Mouse (Mus musculus): Measurements from ENCODE around the gene Papss1. TPM values are rescaled to one million over a fixed set of nuclear protein-coding genes. Genes with fewer than 3 reads are reported as not detected.

Gene Papss1
- polyA plus RNA-seq, 1 experiment from 2014 or later: 41.9 TPM

- H3K4me2 ChIP-seq (ENCODE audit: low read length): no peak overlapping the region
- no peak overlapping the region for H3K27ac ChIP-seq (replicated peaks in 1 of 2; ENCODE audit: control insufficient read depth in 1 of 2, insufficient read depth in 1 of 2, low read depth in 2 of 2, low read length in 2 of 2)
- no peak overlapping the region for H3K9ac ChIP-seq (ENCODE audit: low read length)
- H3K9me3 ChIP-seq (ENCODE audit: control insufficient read depth, low read length): no peaks in the 10 kb centered on the region
- no peaks in the 10 kb centered on the region for H3K4me1 ChIP-seq (ENCODE audit: control insufficient read depth in 2 of 2, insufficient read depth in 2 of 2, low read length in 2 of 2)
- 98% methylated on average over 4 of the region's 4 CpGs for WGBS
- no peak for ATAC-seq (ENCODE audit: insufficient number of reproducible peaks, insufficient read depth, low FRiP score, low read depth)
- peaks cover 31% of the 10 kb centered on the region for H3K36me3 ChIP-seq (ENCODE audit: control insufficient read depth, insufficient read depth, low read length)
- H3K4me3 ChIP-seq (ENCODE audit: control insufficient read depth in 1 of 2, insufficient read depth in 1 of 2, low read depth in 1 of 2, low read length in 2 of 2): no peak overlapping the region
- H3K27me3 ChIP-seq (ENCODE audit: control insufficient read depth, insufficient read depth, low read length): no peaks in the 10 kb centered on the region
Observed at GRCm38 (mm10) chr3:131627476-131627875, 62.9 kb downstream of the Papss1 start.

- Histone ChIP-seq H3K9me3 (ENCODE audit: control insufficient read depth, low read length) (no peaks in the 10 kb centered on the region), H3K27ac (replicated peaks in 1 of 2; ENCODE audit: control insufficient read depth in 1 of 2, insufficient read depth in 1 of 2, low read depth in 2 of 2, low read length in 2 of 2) (no peak overlapping the region), H3K4me1 (ENCODE audit: control insufficient read depth in 2 of 2, insufficient read depth in 2 of 2, low read length in 2 of 2) (no peaks in the 10 kb centered on the region), H3K4me2 (ENCODE audit: low read length) (no peak overlapping the region), H3K27me3 (ENCODE audit: control insufficient read depth, insufficient read depth, low read length) (no peaks in the 10 kb centered on the region), H3K36me3 (ENCODE audit: control insufficient read depth, insufficient read depth, low read length) (peaks cover 37% of the 10 kb centered on the region), H3K4me3 (ENCODE audit: control insufficient read depth in 1 of 2, insufficient read depth in 1 of 2, low read depth in 1 of 2, low read length in 2 of 2) (no peak overlapping the region), H3K9ac (ENCODE audit: low read length) (no peak overlapping the region)
- 81% methylated on average over 5 of the region's 5 CpGs for WGBS
- no peak for ATAC-seq (ENCODE audit: insufficient number of reproducible peaks, insufficient read depth, low FRiP score, low read depth)
Observed at GRCm38 (mm10) chr3:131628265-131628664, 63.7 kb downstream of the Papss1 start.

DNA sequence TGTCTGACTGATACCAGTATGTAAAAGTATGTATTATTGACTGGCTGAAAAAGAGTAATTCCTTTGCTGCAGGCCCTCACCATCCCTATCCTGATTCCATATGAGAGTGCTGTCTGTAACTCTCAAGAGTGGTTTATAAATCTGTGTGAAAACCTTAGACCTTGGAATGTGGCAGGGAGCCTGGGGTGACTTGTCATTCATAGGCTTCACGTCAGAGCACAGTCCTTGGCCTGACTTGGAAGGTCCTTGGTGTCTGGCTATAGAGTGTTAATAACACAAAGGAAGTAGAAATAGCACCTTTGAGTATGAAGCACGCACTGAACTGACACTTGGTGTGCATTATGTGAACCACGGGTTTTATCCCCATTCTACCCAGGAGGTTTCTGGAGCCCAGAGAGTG is 64.4 kb downstream of the Papss1 start:
- no peaks in the 10 kb centered on the region for H3K4me1 ChIP-seq (ENCODE audit: control insufficient read depth in 2 of 2, insufficient read depth in 2 of 2, low read length in 2 of 2)
- 85% methylated on average over 3 of the region's 3 CpGs for WGBS
- peaks cover 40% of the 10 kb centered on the region for H3K36me3 ChIP-seq (ENCODE audit: control insufficient read depth, insufficient read depth, low read length)
- H3K27me3 ChIP-seq (ENCODE audit: control insufficient read depth, insufficient read depth, low read length): no peaks in the 10 kb centered on the region
- no peak overlapping the region for H3K4me2 ChIP-seq (ENCODE audit: low read length)
- H3K9ac ChIP-seq (ENCODE audit: low read length): no peak overlapping the region
- H3K4me3 ChIP-seq (ENCODE audit: control insufficient read depth in 1 of 2, insufficient read depth in 1 of 2, low read depth in 1 of 2, low read length in 2 of 2): no peak overlapping the region
- no peaks in the 10 kb centered on the region for H3K9me3 ChIP-seq (ENCODE audit: control insufficient read depth, low read length)
- ATAC-seq (ENCODE audit: insufficient number of reproducible peaks, insufficient read depth, low FRiP score, low read depth): no peak
- H3K27ac ChIP-seq (replicated peaks in 1 of 2; ENCODE audit: control insufficient read depth in 1 of 2, insufficient read depth in 1 of 2, low read depth in 2 of 2, low read length in 2 of 2): no peak overlapping the region

DNA sequence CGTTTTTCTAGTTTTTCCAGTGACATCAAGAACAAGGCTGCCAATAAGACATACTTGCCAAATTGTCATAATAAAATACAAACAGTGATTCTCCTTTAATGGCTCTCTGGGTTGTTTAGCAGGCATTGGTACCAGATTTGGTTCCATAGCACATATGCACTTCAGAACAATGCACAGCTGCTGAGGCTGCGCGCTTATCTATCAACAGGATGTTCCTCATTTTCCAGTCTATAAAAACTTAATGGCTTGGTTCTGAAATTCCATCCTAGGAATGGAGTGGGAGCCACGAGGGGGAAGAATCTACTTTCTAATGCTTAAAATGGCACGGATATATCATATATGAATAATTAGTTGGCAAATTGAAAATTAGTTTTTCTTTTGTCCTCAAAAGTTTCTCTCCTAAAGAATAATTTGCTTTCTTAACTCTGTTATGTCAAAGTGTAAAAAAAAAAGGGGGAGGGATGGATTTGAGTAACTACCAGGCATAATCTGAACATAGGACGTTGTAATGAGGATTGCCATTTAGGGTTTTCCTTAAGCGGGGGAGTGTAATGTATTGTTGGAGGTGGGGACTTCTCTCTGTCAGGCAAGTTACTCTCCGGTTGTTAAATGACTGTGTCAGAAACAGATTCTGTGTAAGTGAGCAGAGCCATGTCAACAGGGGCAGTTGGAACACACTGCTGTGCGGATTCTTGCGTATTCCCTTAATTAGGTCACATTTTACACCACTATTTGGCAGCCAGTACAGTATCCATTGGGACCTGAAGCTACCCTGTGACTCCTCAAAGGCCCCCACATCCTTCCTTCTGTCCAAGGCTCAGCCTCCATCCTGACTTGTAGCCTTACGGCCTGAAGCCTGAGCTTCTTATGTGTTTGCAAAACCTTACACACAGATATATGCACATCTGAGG is 66.1 kb downstream of the Papss1 start:
- H3K9me3 ChIP-seq (ENCODE audit: control insufficient read depth, low read length): no peaks in the 10 kb centered on the region
- no peak overlapping the region for H3K4me3 ChIP-seq (ENCODE audit: control insufficient read depth in 1 of 2, insufficient read depth in 1 of 2, low read depth in 1 of 2, low read length in 2 of 2)
- H3K27ac ChIP-seq (replicated peaks in 1 of 2; ENCODE audit: control insufficient read depth in 1 of 2, insufficient read depth in 1 of 2, low read depth in 2 of 2, low read length in 2 of 2): no peak overlapping the region
- H3K27me3 ChIP-seq (ENCODE audit: control insufficient read depth, insufficient read depth, low read length): no peaks in the 10 kb centered on the region
- 76% methylated on average over 11 of the region's 11 CpGs for WGBS
- no peak overlapping the region for H3K4me2 ChIP-seq (ENCODE audit: low read length)
- peaks cover 44% of the 10 kb centered on the region for H3K36me3 ChIP-seq (ENCODE audit: control insufficient read depth, insufficient read depth, low read length)
- H3K4me1 ChIP-seq (ENCODE audit: control insufficient read depth in 2 of 2, insufficient read depth in 2 of 2, low read length in 2 of 2): no peaks in the 10 kb centered on the region
- H3K9ac ChIP-seq (ENCODE audit: low read length): no peak overlapping the region
- ATAC-seq (ENCODE audit: insufficient number of reproducible peaks, insufficient read depth, low FRiP score, low read depth): no peak

GRCm38 (mm10) chr3:131631318-131631870 is 66.8 kb downstream of the Papss1 start:
- Histone ChIP-seq H3K36me3 (ENCODE audit: control insufficient read depth, insufficient read depth, low read length) (peaks cover 44% of the 10 kb centered on the region), H3K9ac (ENCODE audit: low read length) (no peak overlapping the region), H3K27ac (replicated peaks in 1 of 2; ENCODE audit: control insufficient read depth in 1 of 2, insufficient read depth in 1 of 2, low read depth in 2 of 2, low read length in 2 of 2) (no peak overlapping the region), H3K27me3 (ENCODE audit: control insufficient read depth, insufficient read depth, low read length) (no peaks in the 10 kb centered on the region), H3K4me1 (ENCODE audit: control insufficient read depth in 2 of 2, insufficient read depth in 2 of 2, low read length in 2 of 2) (no peaks in the 10 kb centered on the region), H3K4me2 (ENCODE audit: low read length) (no peak overlapping the region), H3K4me3 (ENCODE audit: control insufficient read depth in 1 of 2, insufficient read depth in 1 of 2, low read depth in 1 of 2, low read length in 2 of 2) (no peak overlapping the region), H3K9me3 (ENCODE audit: control insufficient read depth, low read length) (no peaks in the 10 kb centered on the region)
- ATAC-seq (ENCODE audit: insufficient number of reproducible peaks, insufficient read depth, low FRiP score, low read depth): no peak
- 88% methylated on average over 16 of the region's 16 CpGs for WGBS

GRCm38 (mm10) chr3:131634091-131634490 is 69.5 kb downstream of the Papss1 start:
- 95% methylated on average over 2 of the region's 2 CpGs for WGBS
- no peak for ATAC-seq (ENCODE audit: insufficient number of reproducible peaks, insufficient read depth, low FRiP score, low read depth)
- Histone ChIP-seq H3K27ac (replicated peaks in 1 of 2; ENCODE audit: control insufficient read depth in 1 of 2, insufficient read depth in 1 of 2, low read depth in 2 of 2, low read length in 2 of 2) (no peak overlapping the region), H3K27me3 (ENCODE audit: control insufficient read depth, insufficient read depth, low read length) (no peaks in the 10 kb centered on the region), H3K9ac (ENCODE audit: low read length) (no peak overlapping the region), H3K36me3 (ENCODE audit: control insufficient read depth, insufficient read depth, low read length) (peaks cover 31% of the 10 kb centered on the region), H3K9me3 (ENCODE audit: control insufficient read depth, low read length) (no peaks in the 10 kb centered on the region), H3K4me1 (ENCODE audit: control insufficient read depth in 2 of 2, insufficient read depth in 2 of 2, low read length in 2 of 2) (peaks cover 3 to 4% of the 10 kb centered on the region in 2 experiments; a peak in 1 of 4 replicates), H3K4me2 (ENCODE audit: low read length) (no peak overlapping the region), H3K4me3 (ENCODE audit: control insufficient read depth in 1 of 2, insufficient read depth in 1 of 2, low read depth in 1 of 2, low read length in 2 of 2) (no peak overlapping the region)

GRCm38 (mm10) chr3:131636126-131636525 is 71.6 kb downstream of the Papss1 start:
- Histone ChIP-seq H3K27me3 (ENCODE audit: control insufficient read depth, insufficient read depth, low read length) (no peaks in the 10 kb centered on the region), H3K4me2 (ENCODE audit: low read length) (no peak overlapping the region), H3K9me3 (ENCODE audit: control insufficient read depth, low read length) (no peaks in the 10 kb centered on the region), H3K4me3 (ENCODE audit: control insufficient read depth in 1 of 2, insufficient read depth in 1 of 2, low read depth in 1 of 2, low read length in 2 of 2) (no peak overlapping the region), H3K36me3 (ENCODE audit: control insufficient read depth, insufficient read depth, low read length) (peaks cover 31% of the 10 kb centered on the region), H3K9ac (ENCODE audit: low read length) (no peak overlapping the region), H3K4me1 (ENCODE audit: control insufficient read depth in 2 of 2, insufficient read depth in 2 of 2, low read length in 2 of 2) (peaks cover 3 to 4% of the 10 kb centered on the region in 2 experiments; a peak in 1 of 4 replicates), H3K27ac (replicated peaks in 1 of 2; ENCODE audit: control insufficient read depth in 1 of 2, insufficient read depth in 1 of 2, low read depth in 2 of 2, low read length in 2 of 2) (no peak overlapping the region)
- ATAC-seq (ENCODE audit: insufficient number of reproducible peaks, insufficient read depth, low FRiP score, low read depth): no peak
- 52% methylated on average over 5 of the region's 5 CpGs for WGBS
